Mouse (Mus musculus) erythroblast, adult 5-6 weeks (primary cell): ENCODE results near the gene Nid1. TPM values are rescaled to one million over a fixed set of nuclear protein-coding genes. Genes with fewer than 3 reads are reported as not detected.
"Not testable (repeated sequence)": the region's sequence is repeated elsewhere in the genome, so short reads cannot be mapped to it uniquely, and the experiment has no call there.

Source experiments
- ATAC-seq: replicated peaks from 2 replicates; pipeline ENCODE4 v1.8.0; 2016; ENCODE audit warnings: moderate number of reproducible peaks, mild to moderate bottlenecking, moderate TSS enrichment, inconsistent platforms; ENCODE audit not compliant: poor library complexity, low FRiP score, severe bottlenecking
- total RNA-seq, 2 experiments: library from RNA; stranded (forward) in 1 of 2; stranded (reverse) in 1 of 2; fragments of 150-400 nt in 1 of 2; fragments of 200-764, 138-1000 nt in 1 of 2; gene quantifications; 2 replicates each; pipeline versions ENCODE4 v1.2.3 to v1.2.4; 2015 to 2017; ENCODE audit warnings: low replicate concordance in 2 of 2

The Nid1 gene
- total RNA-seq, 2 experiments from 2014 or later, result not detected

GRCm38 (mm10) chr13:13530913-13531312 is 93.6 kb downstream of the Nid1 start:
- no peak for ATAC-seq

- no peak for ATAC-seq
Observed at GRCm38 (mm10) chr13:13531923-13532322, 94.6 kb downstream of the Nid1 start.

GRCm38 (mm10) chr13:13536555-13536954 is 99.2 kb downstream of the Nid1 start:
- no peak for ATAC-seq

GRCm38 (mm10) chr13:13537272-13538015 is 100.1 kb downstream of the Nid1 start:
- no peak for ATAC-seq

- ATAC-seq, result no peak
Observed at GRCm38 (mm10) chr13:13538585-13539300, 101.4 kb downstream of the Nid1 start.

- ATAC-seq, result not testable (repeated sequence)
Observed at GRCm38 (mm10) chr13:13543073-13543472, 105.7 kb downstream of the Nid1 start.

- ATAC-seq, result no peak
Observed at GRCm38 (mm10) chr13:13546792-13547191, 109.4 kb downstream of the Nid1 start.

GRCm38 (mm10) chr13:13547889-13548288 is 110.5 kb downstream of the Nid1 start:
- no peak for ATAC-seq

- no peak for ATAC-seq
Observed at GRCm38 (mm10) chr13:13548431-13549190, 111.3 kb downstream of the Nid1 start.

GRCm38 (mm10) chr13:13549687-13550660 is 112.6 kb downstream of the Nid1 start:
- ATAC-seq, result no peak

- ATAC-seq, result no peak
Observed at GRCm38 (mm10) chr13:13552020-13552419, 114.7 kb downstream of the Nid1 start.

- ATAC-seq, result no peak
Observed at GRCm38 (mm10) chr13:13553660-13554059, 116.3 kb downstream of the Nid1 start.

GRCm38 (mm10) chr13:13555196-13555595 is 117.8 kb downstream of the Nid1 start:
- no peak for ATAC-seq

- no peak for ATAC-seq
Observed at GRCm38 (mm10) chr13:13557001-13557743, 119.8 kb downstream of the Nid1 start.

GRCm38 (mm10) chr13:13558251-13558650 is 120.9 kb downstream of the Nid1 start:
- ATAC-seq, result no peak

- no peak for ATAC-seq
Observed at GRCm38 (mm10) chr13:13558900-13559299, 121.5 kb downstream of the Nid1 start.
